Mouse (Mus musculus): ENCODE data around the gene Akr7a5. TPM values are rescaled to one million over a fixed set of nuclear protein-coding genes. Genes with fewer than 3 reads are reported as not detected.

The Akr7a5 gene
- polyA plus RNA-seq, 1 experiment from 2014 or later = 56.7 TPM

DNA sequence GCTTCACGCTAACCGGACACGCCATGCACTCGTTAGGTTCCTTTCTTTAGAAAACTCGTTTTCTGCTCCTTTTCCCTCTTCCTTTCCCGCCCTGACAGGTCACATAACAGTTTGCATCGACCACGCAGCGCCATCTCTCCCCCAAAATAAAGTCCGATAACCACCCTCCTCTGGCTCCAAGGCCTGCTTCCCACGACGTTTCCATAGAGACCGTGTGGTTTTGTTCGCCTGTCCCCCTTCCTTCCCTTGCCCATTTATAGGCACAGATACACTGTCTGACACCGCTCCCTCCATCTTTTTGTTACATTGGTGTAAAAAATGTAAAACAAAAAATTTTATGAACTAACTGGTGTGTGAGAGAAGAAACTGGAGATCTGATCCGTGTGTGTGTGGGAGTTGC, 19.4 kb upstream of the Akr7a5 start:
- no peak overlapping the region for H3K4me2 ChIP-seq (ENCODE audit: low read length)
- H3K9me3 ChIP-seq (ENCODE audit: control insufficient read depth, low read length) = no peaks in the 10 kb centered on the region
- no peak overlapping the region for H3K9ac ChIP-seq (replicated peaks; ENCODE audit: low read depth, low read length)
- no peaks in the 10 kb centered on the region for H3K4me1 ChIP-seq (replicated peaks; ENCODE audit: control insufficient read depth, insufficient read depth, low read length)
- H3K27ac ChIP-seq (ENCODE audit: low read length) = no peak overlapping the region
- no peaks in the 10 kb centered on the region for H3K27me3 ChIP-seq (replicated peaks; ENCODE audit: control insufficient read depth, insufficient read depth, low read length)
- ATAC-seq = no peak
- H3K4me3 ChIP-seq (replicated peaks; ENCODE audit: low read length) = no peak overlapping the region
- WGBS = 70% methylated on average over 16 of the region's 16 CpGs
- 0 out of 2 replicates have a peak, but pooled peaks cover 2% of the 10 kb centered on the region for H3K36me3 ChIP-seq (ENCODE audit: control insufficient read depth, insufficient read depth)

DNA sequence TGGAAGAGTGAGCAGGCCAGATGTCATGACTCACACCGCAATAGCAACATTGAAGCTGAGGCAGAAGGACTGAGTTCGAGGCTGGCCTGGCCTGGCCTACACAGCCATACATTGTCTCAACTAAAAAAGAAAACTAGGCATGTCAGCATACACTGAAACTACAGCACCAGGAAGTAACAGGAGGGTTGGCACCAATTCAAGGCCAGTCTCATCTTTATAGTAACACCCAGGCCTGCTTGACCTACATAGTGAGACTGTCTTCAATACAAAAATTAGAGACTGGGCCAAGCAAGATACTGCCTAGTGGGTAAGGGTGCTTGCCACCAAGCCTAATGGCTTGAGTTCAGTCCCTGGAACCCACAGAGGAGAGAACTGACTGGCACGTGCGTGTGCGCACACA, 18.5 kb upstream of the Akr7a5 start:
- Histone ChIP-seq H3K4me3 (replicated peaks; ENCODE audit: low read length) (no peak overlapping the region), H3K27me3 (replicated peaks; ENCODE audit: control insufficient read depth, insufficient read depth, low read length) (no peaks in the 10 kb centered on the region), H3K9ac (replicated peaks; ENCODE audit: low read depth, low read length) (no peak overlapping the region), H3K4me2 (ENCODE audit: low read length) (no peak overlapping the region), H3K36me3 (ENCODE audit: control insufficient read depth, insufficient read depth) (0 out of 2 replicates have a peak, but pooled peaks cover 2% of the 10 kb centered on the region), H3K4me1 (replicated peaks; ENCODE audit: control insufficient read depth, insufficient read depth, low read length) (no peaks in the 10 kb centered on the region), H3K9me3 (ENCODE audit: control insufficient read depth, low read length) (no peaks in the 10 kb centered on the region), H3K27ac (ENCODE audit: low read length) (no peak overlapping the region)
- WGBS = 98% methylated on average over 5 of the region's 5 CpGs
- ATAC-seq = no peak

DNA sequence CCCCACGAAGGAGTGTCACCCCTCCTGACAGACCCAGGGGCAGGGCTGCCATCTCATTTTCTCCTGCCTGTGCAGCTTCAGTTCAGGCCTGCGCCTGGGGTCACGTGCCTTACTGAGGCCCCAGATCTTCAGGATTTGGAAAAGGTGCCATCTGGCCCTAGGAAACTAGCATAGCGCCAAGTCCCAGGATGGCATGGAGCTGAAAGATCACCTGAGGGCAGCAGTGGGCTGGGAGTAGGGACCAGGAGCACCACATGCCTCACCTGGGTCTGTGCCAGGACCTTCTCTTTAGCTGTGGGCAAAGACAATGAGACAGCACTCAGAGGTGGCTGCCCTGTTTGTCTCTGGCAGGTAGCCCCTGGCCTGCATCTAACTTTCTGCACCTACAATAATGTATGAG, 13.0 kb upstream of the Akr7a5 start:
- no peak for ATAC-seq
- H3K4me1 ChIP-seq (replicated peaks; ENCODE audit: control insufficient read depth, insufficient read depth, low read length) = no peaks in the 10 kb centered on the region
- H3K4me2 ChIP-seq (ENCODE audit: low read length) = no peak overlapping the region
- H3K9ac ChIP-seq (replicated peaks; ENCODE audit: low read depth, low read length) = no peak overlapping the region
- no peak overlapping the region for H3K4me3 ChIP-seq (replicated peaks; ENCODE audit: low read length)
- no peaks in the 10 kb centered on the region for H3K27me3 ChIP-seq (replicated peaks; ENCODE audit: control insufficient read depth, insufficient read depth, low read length)
- no peak overlapping the region for H3K27ac ChIP-seq (ENCODE audit: low read length)
- H3K9me3 ChIP-seq (ENCODE audit: control insufficient read depth, low read length) = no peaks in the 10 kb centered on the region
- 78% methylated on average over 4 of the region's 4 CpGs for WGBS
- peaks cover 6% of the 10 kb centered on the region; the same call in 1 of the 2 replicates for H3K36me3 ChIP-seq (ENCODE audit: control insufficient read depth, insufficient read depth)

DNA sequence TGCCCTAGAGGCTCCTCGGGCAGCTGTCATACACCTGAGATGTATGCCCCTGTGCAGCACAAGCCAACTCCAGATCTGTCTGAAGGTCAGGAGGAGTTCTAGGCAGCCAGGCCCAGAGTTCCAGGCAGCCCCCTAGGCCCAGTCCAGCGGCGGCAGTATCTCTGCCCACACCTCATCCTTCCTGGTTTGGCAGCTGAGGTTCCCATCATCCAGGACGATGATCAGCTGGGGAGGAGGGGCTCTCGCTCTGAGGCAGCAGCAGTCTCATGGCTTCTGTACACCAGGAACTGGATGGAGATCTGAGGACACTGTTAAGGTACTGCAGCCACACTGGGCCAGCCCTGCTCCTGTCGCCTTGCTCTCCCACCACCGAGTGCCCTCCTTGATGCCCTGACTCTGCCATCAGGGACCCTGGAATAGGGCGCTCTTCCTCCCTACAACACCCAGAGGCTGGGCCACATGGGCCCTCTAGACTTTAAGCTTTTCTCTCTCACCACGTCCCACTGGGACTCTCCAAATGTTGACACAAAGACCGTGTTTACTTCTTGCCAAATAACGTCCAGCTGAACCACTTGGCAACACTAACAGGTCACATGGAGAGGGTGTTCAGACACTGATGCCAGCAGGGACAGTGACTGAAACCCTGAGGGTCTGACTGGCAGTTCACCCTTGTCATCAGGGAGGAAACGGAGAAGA, 11.7 kb upstream of the Akr7a5 start:
- H3K27ac ChIP-seq (ENCODE audit: low read length) = no peak overlapping the region
- no peak for ATAC-seq
- H3K4me3 ChIP-seq (replicated peaks; ENCODE audit: low read length) = no peak overlapping the region
- no peak overlapping the region for H3K4me2 ChIP-seq (ENCODE audit: low read length)
- H3K9ac ChIP-seq (replicated peaks; ENCODE audit: low read depth, low read length) = no peak overlapping the region
- no peaks in the 10 kb centered on the region for H3K9me3 ChIP-seq (ENCODE audit: control insufficient read depth, low read length)
- WGBS = 85% methylated on average over 12 of the region's 12 CpGs
- peaks cover 6% of the 10 kb centered on the region; the same call in 1 of the 2 replicates for H3K36me3 ChIP-seq (ENCODE audit: control insufficient read depth, insufficient read depth)
- H3K4me1 ChIP-seq (replicated peaks; ENCODE audit: control insufficient read depth, insufficient read depth, low read length) = no peaks in the 10 kb centered on the region
- H3K27me3 ChIP-seq (replicated peaks; ENCODE audit: control insufficient read depth, insufficient read depth, low read length) = no peaks in the 10 kb centered on the region

DNA sequence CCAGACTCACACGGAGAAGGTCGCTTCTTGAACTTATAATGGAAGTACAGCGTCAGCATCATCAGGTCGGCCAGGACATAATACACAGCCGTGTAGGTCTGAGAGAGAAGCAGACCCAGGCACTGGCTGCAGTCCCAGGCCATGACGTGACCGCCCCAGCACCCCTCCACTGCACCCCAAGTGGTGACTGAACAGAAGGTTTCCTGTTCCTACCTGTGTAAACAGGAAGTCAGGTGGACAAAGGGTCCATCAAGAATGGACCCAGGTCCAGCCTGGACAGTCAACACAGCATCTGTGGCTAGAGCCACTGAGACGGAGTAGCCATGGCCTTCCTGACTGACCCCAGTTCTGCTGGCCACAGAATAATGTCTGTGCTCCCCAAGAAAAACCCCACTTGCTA, 8.8 kb upstream of the Akr7a5 start:
- Histone ChIP-seq H3K4me2 (ENCODE audit: low read length) (no peak overlapping the region), H3K9ac (replicated peaks; ENCODE audit: low read depth, low read length) (no peak overlapping the region), H3K27me3 (replicated peaks; ENCODE audit: control insufficient read depth, insufficient read depth, low read length) (no peaks in the 10 kb centered on the region), H3K27ac (ENCODE audit: low read length) (no peak overlapping the region), H3K4me3 (replicated peaks; ENCODE audit: low read length) (no peak overlapping the region), H3K4me1 (replicated peaks; ENCODE audit: control insufficient read depth, insufficient read depth, low read length) (no peaks in the 10 kb centered on the region), H3K36me3 (ENCODE audit: control insufficient read depth, insufficient read depth) (peaks cover 9% of the 10 kb centered on the region), H3K9me3 (ENCODE audit: control insufficient read depth, low read length) (no peaks in the 10 kb centered on the region)
- 94% methylated on average over 8 of the region's 8 CpGs for WGBS
- no peak for ATAC-seq

DNA sequence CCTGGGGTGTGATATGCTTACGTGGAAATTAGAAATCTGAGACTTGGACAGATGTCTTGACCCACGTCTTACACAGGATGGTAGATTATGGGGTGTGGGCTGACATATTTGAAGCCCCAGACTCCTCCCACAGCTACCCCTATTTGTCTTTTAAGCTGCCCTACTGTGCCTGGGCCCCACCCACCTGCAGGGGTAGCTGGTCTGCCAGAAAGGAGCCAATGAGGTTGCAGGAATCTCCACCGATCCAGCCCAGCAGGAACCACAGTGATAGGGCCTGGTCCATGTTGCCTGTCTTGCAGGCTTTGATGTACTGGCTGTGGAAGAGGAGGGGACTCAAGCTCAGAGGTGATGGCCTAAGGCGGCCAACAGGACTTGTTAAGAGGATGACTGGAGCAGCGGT, 8.3 kb upstream of the Akr7a5 start:
- peaks cover 9% of the 10 kb centered on the region for H3K36me3 ChIP-seq (ENCODE audit: control insufficient read depth, insufficient read depth)

DNA sequence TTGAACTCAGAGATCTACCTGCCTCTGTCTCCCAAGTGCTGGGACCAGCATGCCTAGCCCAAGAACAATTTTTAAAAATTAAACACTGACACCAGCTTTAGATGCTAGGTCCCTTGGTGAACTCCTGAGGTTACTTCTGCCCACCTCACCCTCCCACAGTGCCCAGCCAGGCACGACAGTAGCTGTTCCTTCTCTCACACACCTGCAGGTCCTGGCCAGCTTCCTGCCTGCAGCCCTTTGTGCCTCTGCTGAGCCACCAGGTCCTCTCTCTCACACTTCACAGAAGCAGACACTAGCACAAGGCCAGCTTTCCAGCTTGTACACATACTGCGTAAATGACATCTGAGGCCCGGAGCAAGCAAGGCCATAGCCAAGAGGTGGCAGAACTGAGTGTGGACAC, 5.0 kb upstream of the Akr7a5 start:
- no peak overlapping the region for H3K4me3 ChIP-seq (replicated peaks; ENCODE audit: low read length)
- H3K27ac ChIP-seq (ENCODE audit: low read length) = no peak overlapping the region
- no peak overlapping the region for H3K9ac ChIP-seq (replicated peaks; ENCODE audit: low read depth, low read length)
- H3K4me2 ChIP-seq (ENCODE audit: low read length) = no peak overlapping the region
- H3K27me3 ChIP-seq (replicated peaks; ENCODE audit: control insufficient read depth, insufficient read depth, low read length) = no peaks in the 10 kb centered on the region
- H3K9me3 ChIP-seq (ENCODE audit: control insufficient read depth, low read length) = no peaks in the 10 kb centered on the region
- WGBS = 94% methylated on average over 3 of the region's 3 CpGs
- H3K36me3 ChIP-seq (ENCODE audit: control insufficient read depth, insufficient read depth) = peaks cover 5% of the 10 kb centered on the region
- ATAC-seq = no peak
- peaks cover 13% of the 10 kb centered on the region for H3K4me1 ChIP-seq (replicated peaks; ENCODE audit: control insufficient read depth, insufficient read depth, low read length)

More for the DNA sequence above, 8.3 kb upstream of the Akr7a5 start:
- WGBS = 65% methylated on average over 5 of the region's 5 CpGs
- Histone ChIP-seq H3K27ac (ENCODE audit: low read length) (no peak overlapping the region), H3K4me3 (replicated peaks; ENCODE audit: low read length) (no peak overlapping the region), H3K27me3 (replicated peaks; ENCODE audit: control insufficient read depth, insufficient read depth, low read length) (no peaks in the 10 kb centered on the region), H3K9me3 (ENCODE audit: control insufficient read depth, low read length) (no peaks in the 10 kb centered on the region), H3K4me2 (ENCODE audit: low read length) (no peak overlapping the region), H3K9ac (replicated peaks; ENCODE audit: low read depth, low read length) (no peak overlapping the region), H3K4me1 (replicated peaks; ENCODE audit: control insufficient read depth, insufficient read depth, low read length) (no peaks in the 10 kb centered on the region)
- no peak for ATAC-seq

DNA sequence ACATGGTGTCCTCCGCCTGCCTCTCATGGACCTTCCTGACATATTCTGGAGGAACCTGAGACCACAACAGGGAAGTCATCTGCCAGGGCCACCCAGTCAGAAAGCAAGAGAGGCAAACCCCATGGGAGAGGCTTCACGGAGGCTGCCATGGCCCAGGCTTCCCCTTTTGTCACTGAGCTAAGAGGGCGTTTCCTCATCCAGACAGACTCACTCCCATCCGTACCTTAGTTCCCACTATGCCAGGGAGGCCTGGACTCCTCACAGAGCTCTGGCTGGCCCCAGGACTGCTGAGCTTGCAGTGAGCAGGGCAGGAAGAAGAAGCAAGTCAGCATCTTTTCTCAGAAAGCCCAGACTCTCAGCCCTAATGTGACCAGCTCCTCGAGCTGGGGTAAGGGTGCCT, 2.6 kb upstream of the Akr7a5 start:
- Histone ChIP-seq H3K4me3 (replicated peaks; ENCODE audit: low read length) (no peak overlapping the region), H3K9ac (replicated peaks; ENCODE audit: low read depth, low read length) (0 out of 2 replicates have a peak overlapping the region, but pooled peaks have one; percentile 13), H3K27ac (ENCODE audit: low read length) (no peak overlapping the region), H3K27me3 (replicated peaks; ENCODE audit: control insufficient read depth, insufficient read depth, low read length) (no peaks in the 10 kb centered on the region), H3K36me3 (ENCODE audit: control insufficient read depth, insufficient read depth) (peaks cover 3% of the 10 kb centered on the region; the same call in 1 of the 2 replicates), H3K9me3 (ENCODE audit: control insufficient read depth, low read length) (no peaks in the 10 kb centered on the region), H3K4me1 (replicated peaks; ENCODE audit: control insufficient read depth, insufficient read depth, low read length) (peaks cover 25% of the 10 kb centered on the region), H3K4me2 (ENCODE audit: low read length) (no peak overlapping the region)
- 87% methylated on average over 5 of the region's 5 CpGs for WGBS
- no peak for ATAC-seq

DNA sequence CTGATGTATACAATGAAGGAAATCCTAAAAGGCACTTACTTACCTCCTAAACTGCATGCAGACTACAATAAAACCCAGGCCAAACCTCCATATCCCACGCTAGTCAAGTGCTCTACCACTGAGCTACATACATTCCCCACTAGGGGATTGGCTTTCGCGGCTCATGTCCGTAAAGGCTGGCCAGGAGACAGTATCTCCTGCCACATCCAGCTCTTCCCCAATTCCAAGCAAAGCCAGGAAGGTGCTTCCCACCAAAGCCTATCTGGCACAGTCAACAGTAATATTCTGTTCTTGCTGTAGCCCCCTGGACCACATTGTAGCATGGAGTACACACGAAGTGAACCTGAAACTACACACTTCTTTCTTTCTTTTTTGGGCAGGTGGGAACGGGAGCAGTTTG, 893 bp upstream of the Akr7a5 start:
- H3K27me3 ChIP-seq (replicated peaks; ENCODE audit: control insufficient read depth, insufficient read depth, low read length) = no peaks in the 10 kb centered on the region
- H3K4me3 ChIP-seq (replicated peaks; ENCODE audit: low read length) = peak overlapping the region; percentile 98
- H3K4me2 ChIP-seq (ENCODE audit: low read length) = peak overlapping the region; percentile 94
- ATAC-seq = no peak
- no peak overlapping the region for H3K27ac ChIP-seq (ENCODE audit: low read length)
- H3K9ac ChIP-seq (replicated peaks; ENCODE audit: low read depth, low read length) = no peak overlapping the region; the same call in 1 of the 2 replicates
- H3K4me1 ChIP-seq (replicated peaks; ENCODE audit: control insufficient read depth, insufficient read depth, low read length) = peaks cover 25% of the 10 kb centered on the region
- WGBS = 22% methylated on average over 6 of the region's 6 CpGs
- H3K36me3 ChIP-seq (ENCODE audit: control insufficient read depth, insufficient read depth) = peaks cover 3% of the 10 kb centered on the region; the same call in 1 of the 2 replicates
- H3K9me3 ChIP-seq (ENCODE audit: control insufficient read depth, low read length) = no peaks in the 10 kb centered on the region

All from forebrain, embryonic 16.5 days (tissue).